Mouse (Mus musculus): ENCODE measurements around the gene Haus3.

Gene Haus3

DNA sequence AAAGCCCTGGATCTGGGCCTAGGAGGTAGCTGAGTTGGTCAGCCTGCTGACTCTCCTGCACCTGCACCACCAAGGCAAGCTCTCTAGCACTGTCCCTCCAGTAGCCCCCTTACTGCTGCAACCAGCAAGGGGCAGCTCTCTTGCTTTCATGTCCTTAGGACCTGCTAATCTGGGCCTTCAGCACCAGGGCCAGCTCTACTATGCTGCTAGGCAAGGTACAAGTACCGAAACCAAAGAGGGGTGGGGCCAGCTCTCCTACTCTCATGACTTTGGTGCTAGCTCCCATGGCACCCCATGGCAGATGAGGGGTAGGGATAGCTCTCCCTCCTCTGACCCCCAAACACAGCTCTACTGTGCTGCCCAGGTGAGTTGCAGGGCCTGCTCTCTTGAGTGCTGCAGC, 45.2 kb downstream of the Haus3 start:
- DNase-seq (ENCODE audit: extremely low spot score, low read depth, low spot score), result no peak

DNA sequence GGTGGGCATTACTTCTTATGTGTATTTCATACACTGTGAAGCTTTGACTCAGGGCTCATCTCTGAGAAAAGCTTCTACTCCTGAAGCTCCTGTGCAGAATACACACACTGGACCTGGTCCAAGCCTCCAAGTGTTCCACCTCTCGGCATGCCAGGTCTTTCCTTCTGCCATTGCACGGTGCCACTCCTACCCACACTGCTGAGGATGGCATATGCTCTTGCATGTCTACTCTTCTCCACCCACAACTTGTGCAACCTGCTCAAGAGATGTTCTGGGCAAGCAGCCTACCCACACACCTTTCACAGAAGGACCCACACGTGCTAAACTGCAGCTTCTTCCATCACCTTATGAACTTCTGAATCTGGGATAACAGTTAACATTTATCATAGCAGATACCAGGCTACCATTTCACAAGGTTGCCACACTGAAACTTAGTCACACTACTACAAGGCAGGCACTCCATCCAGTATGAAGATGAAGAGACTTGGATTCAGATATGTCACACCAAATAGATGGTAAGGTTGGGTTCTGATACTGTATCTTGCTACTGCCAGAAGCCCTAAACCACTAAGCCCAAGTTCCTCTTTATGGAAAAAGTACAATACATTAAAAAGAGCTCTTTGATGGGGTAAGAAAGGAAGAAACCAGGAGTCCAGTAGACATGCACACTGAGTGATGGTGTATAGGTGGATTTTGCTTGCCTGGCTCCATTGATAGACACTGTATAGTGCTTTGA, 50.0 kb downstream of the Haus3 start:
- DNase-seq (ENCODE audit: extremely low spot score, low read depth, low spot score), result no peak

DNA sequence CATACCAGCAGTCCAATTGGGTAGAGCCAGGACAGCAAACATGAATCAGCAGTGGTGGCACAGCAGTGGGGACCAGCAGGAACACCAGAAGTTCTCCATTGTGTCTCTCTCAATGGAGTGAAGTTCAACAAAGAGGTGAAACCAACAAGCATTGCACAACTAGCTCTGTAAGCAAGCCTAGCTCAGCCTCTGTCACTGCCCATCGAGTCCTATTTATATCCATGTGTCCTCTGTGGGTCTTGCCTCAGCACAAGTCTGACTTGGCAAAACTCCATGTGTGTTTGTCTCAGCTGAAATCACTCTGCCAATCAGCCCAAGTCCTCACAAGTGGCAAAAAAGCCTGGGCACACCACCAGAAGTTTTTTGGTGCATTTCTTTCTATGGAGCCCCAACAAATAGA, 63.6 kb downstream of the Haus3 start:
- no peak for DNase-seq (ENCODE audit: extremely low spot score, low read depth, low spot score)
